Mouse (Mus musculus): ENCODE data around the gene Mindy2. TPM values are rescaled to one million over a fixed set of nuclear protein-coding genes. Genes with fewer than 3 reads are reported as not detected.

Gene Mindy2
- total RNA-seq, 2 experiments from 2014 or later, result 32.7 to 34.8 TPM

- intact Hi-C loops (cut with DNase I), result loop anchor here (2.0 kb wide), 2 partner anchors 260 to 402 kb away; no protein-coding TSS in a partner anchor
- no peak for DNase-seq
Observed at GRCm38 (mm10) chr9:70670381-70670780, 13.4 kb upstream of the Mindy2 start.

- intact Hi-C loops (cut with DNase I), result no loop called here
- no peak for DNase-seq
Observed at GRCm38 (mm10) chr9:70669197-70669596, 12.2 kb upstream of the Mindy2 start.

GRCm38 (mm10) chr9:70668048-70668447 lies 11.1 kb upstream of the Mindy2 start:
- intact Hi-C loops (cut with DNase I), result no loop called here
- DNase-seq, result no peak

GRCm38 (mm10) chr9:70666811-70667210 lies 9.8 kb upstream of the Mindy2 start:
- peak in 1 of 2 experiments; percentile 9 for DNase-seq
- intact Hi-C loops (cut with DNase I), result no loop called here

- intact Hi-C loops (cut with DNase I), result no loop called here
- no peak for DNase-seq
Observed at GRCm38 (mm10) chr9:70665372-70666145, 8.6 kb upstream of the Mindy2 start.

GRCm38 (mm10) chr9:70664847-70665246 lies 7.9 kb upstream of the Mindy2 start:
- no peak for DNase-seq
- intact Hi-C loops (cut with DNase I), result no loop called here

GRCm38 (mm10) chr9:70658266-70658665 lies 1.3 kb upstream of the Mindy2 start:
- intact Hi-C loops (cut with DNase I), result no loop called here
- DNase-seq, result no peak

- DNase-seq, result peak; percentile 58 to 69
- intact Hi-C loops (cut with DNase I), result loop anchor here (2.0 kb wide), 1 partner anchor 22 kb away; the partner anchor contains the start of gene Adam10
Observed at GRCm38 (mm10) chr9:70656130-70657007, 605 bp downstream of the Mindy2 start, which contains the start of gene Gm10642. Gene Gm10642, plus strand, starts transcription at chr9:70656251.

GRCm38 (mm10) chr9:70655764-70656129 lies 1.2 kb downstream of the Mindy2 start:
- DNase-seq, result no peak
- intact Hi-C loops (cut with DNase I), result loop anchor here (2.0 kb wide), 1 partner anchor 23 kb away; the partner anchor contains the start of gene Adam10

GRCm38 (mm10) chr9:70654496-70654895 lies 2.5 kb downstream of the Mindy2 start:
- intact Hi-C loops (cut with DNase I), result no loop called here
- no peak for DNase-seq

GRCm38 (mm10) chr9:70653875-70654274 lies 3.1 kb downstream of the Mindy2 start:
- no peak for DNase-seq
- intact Hi-C loops (cut with DNase I), result no loop called here

GRCm38 (mm10) chr9:70652221-70652620 lies 4.8 kb downstream of the Mindy2 start:
- DNase-seq, result no peak
- intact Hi-C loops (cut with DNase I), result no loop called here

- intact Hi-C loops (cut with DNase I), result no loop called here
Observed at GRCm38 (mm10) chr9:70650994-70651393, 6.0 kb downstream of the Mindy2 start.

GRCm38 (mm10) chr9:70650260-70650659 lies 6.7 kb downstream of the Mindy2 start:
- intact Hi-C loops (cut with DNase I), result no loop called here
- DNase-seq, result no peak

More at GRCm38 (mm10) chr9:70650994-70651393, 6.0 kb downstream of the Mindy2 start:
- DNase-seq, result no peak

GRCm38 (mm10) chr9:70636748-70637147 lies 20.2 kb downstream of the Mindy2 start:
- intact Hi-C loops (cut with DNase I), result no loop called here
- no peak for DNase-seq

GRCm38 (mm10) chr9:70631665-70632064 lies 25.3 kb downstream of the Mindy2 start:
- intact Hi-C loops (cut with DNase I), result no loop called here
- no peak for DNase-seq

- intact Hi-C loops (cut with DNase I), result no loop called here
- DNase-seq, result no peak
Observed at GRCm38 (mm10) chr9:70629711-70630110, 27.3 kb downstream of the Mindy2 start.

- DNase-seq, result no peak
- intact Hi-C loops (cut with DNase I), result no loop called here
Observed at GRCm38 (mm10) chr9:70611026-70611673, 45.8 kb downstream of the Mindy2 start.

- intact Hi-C loops (cut with DNase I), result no loop called here
- DNase-seq, result no peak
Observed at GRCm38 (mm10) chr9:70602186-70602845, 54.7 kb downstream of the Mindy2 start.

- DNase-seq, result no peak
- intact Hi-C loops (cut with DNase I), result no loop called here
Observed at GRCm38 (mm10) chr9:70598271-70598670, 58.7 kb downstream of the Mindy2 start.

Data from heart, postnatal 36 days (tissue).